In the genomic region with DNA sequence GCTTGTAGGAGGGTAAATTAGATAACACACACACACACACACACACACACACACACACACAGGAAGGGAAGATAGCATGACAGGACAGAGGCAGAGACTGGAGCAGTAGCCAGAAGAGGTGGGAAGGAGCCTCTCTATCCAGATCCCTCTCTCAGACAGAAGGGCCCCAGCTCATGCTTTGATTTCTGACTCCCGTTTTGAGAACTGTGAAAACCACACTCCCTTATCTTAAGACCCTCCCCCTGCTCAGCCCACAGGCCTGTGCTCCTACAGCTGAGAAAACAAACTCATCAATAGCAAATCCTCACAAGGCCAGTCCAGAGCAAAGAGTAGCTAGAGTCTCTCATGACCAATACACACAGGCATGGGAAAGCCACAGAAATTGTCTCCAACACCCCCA, we compare ENCODE assay signal across 18 mouse cellular contexts. TPM values are rescaled to one million over a fixed set of nuclear protein-coding genes. Genes with fewer than 3 reads are reported as not detected.
DNase-seq lines count a peak whose midpoint lies in the region; ATAC-seq and TF ChIP-seq lines count a peak whose summit lies in the region.
"Had no signal": no experiment of that assay in that cellular context is flagged by ENCODE, and none has a peak within 500 bp of the region (broad histone marks: within the 10 kb centered on the region; RNA-seq: fewer than 3 reads in every experiment).

No protein-coding gene starts in this region.

- no peak overlapping the region for H3K4me2 ChIP-seq in heart, embryonic 15.5 days
- H3K4me2 ChIP-seq in kidney, postnatal 0 days (ENCODE audit: low read length) = no peak overlapping the region
- no peak overlapping the region for H3K4me2 ChIP-seq in embryonic facial prominence, embryonic 11.5 days (ENCODE audit: low read depth, low read length)
- no peak overlapping the region for H3K4me2 ChIP-seq in stomach, embryonic 15.5 days
- H3K4me2 ChIP-seq: neural tube, embryonic 12.5 days had no signal

- H3K9me3 ChIP-seq in heart, embryonic 15.5 days (replicated peaks) = no peaks in the 10 kb centered on the region
- no peaks in the 10 kb centered on the region for H3K9me3 ChIP-seq in kidney, postnatal 0 days (replicated peaks; ENCODE audit: low read length)
- no peaks in the 10 kb centered on the region for H3K9me3 ChIP-seq in embryonic facial prominence, embryonic 11.5 days (replicated peaks; ENCODE audit: control insufficient read depth, low read length)
- H3K9me3 ChIP-seq in stomach, embryonic 15.5 days = no peaks in the 10 kb centered on the region
- H3K9me3 ChIP-seq: neural tube, embryonic 12.5 days had no signal

- H3K36me3 ChIP-seq in heart, embryonic 15.5 days = no peaks in the 10 kb centered on the region
- no peaks in the 10 kb centered on the region for H3K36me3 ChIP-seq in kidney, postnatal 0 days (ENCODE audit: insufficient read depth, low read length)
- H3K36me3 ChIP-seq in embryonic facial prominence, embryonic 11.5 days (replicated peaks; ENCODE audit: control insufficient read depth, insufficient read depth, low read depth, low read length) = no peaks in the 10 kb centered on the region
- no peaks in the 10 kb centered on the region for H3K36me3 ChIP-seq in stomach, embryonic 15.5 days
- H3K36me3 ChIP-seq: neural tube, embryonic 12.5 days had no signal

- H3K27ac ChIP-seq in heart, embryonic 15.5 days = 0 out of 2 replicates have a peak overlapping the region, but pooled peaks have one; percentile 4
- H3K27ac ChIP-seq in kidney, postnatal 0 days = no peak overlapping the region
- no peak overlapping the region for H3K27ac ChIP-seq in embryonic facial prominence, embryonic 11.5 days (replicated peaks; ENCODE audit: low read depth, low read length)
- peak overlapping the region; percentile 33; the same call in 1 of the 2 replicates for H3K27ac ChIP-seq in stomach, embryonic 15.5 days
- H3K27ac ChIP-seq: left cerebral cortex, adult 2 months; liver, embryonic 14.5 days; neural tube, embryonic 12.5 days had no signal

- WGBS in heart, embryonic 15.5 days = 4% methylated on average over 1 of the region's 1 CpGs
- 17% methylated on average over 1 of the region's 1 CpGs for WGBS in kidney, postnatal 0 days
- 7% methylated on average over 1 of the region's 1 CpGs for WGBS in embryonic facial prominence, embryonic 11.5 days
- WGBS in stomach, embryonic 15.5 days = 0% methylated on average over 1 of the region's 1 CpGs

- no peaks in the 10 kb centered on the region for H3K27me3 ChIP-seq in heart, embryonic 15.5 days
- no peaks in the 10 kb centered on the region for H3K27me3 ChIP-seq in kidney, postnatal 0 days (ENCODE audit: insufficient read depth, low read length)
- H3K27me3 ChIP-seq in embryonic facial prominence, embryonic 11.5 days (ENCODE audit: control insufficient read depth, insufficient read depth, low read length) = no peaks in the 10 kb centered on the region
- no peaks in the 10 kb centered on the region for H3K27me3 ChIP-seq in stomach, embryonic 15.5 days (replicated peaks)
- H3K27me3 ChIP-seq: neural tube, embryonic 12.5 days had no signal

- H3K4me1 ChIP-seq in heart, embryonic 15.5 days (replicated peaks) = peaks cover 41% of the 10 kb centered on the region
- 0 out of 2 replicates have a peak, but pooled peaks cover 2% of the 10 kb centered on the region for H3K4me1 ChIP-seq in kidney, postnatal 0 days (replicated peaks; ENCODE audit: insufficient read depth, low read length)
- peaks cover 4% of the 10 kb centered on the region for H3K4me1 ChIP-seq in embryonic facial prominence, embryonic 11.5 days (ENCODE audit: control insufficient read depth, insufficient read depth, low read length)
- peaks cover 11% of the 10 kb centered on the region for H3K4me1 ChIP-seq in stomach, embryonic 15.5 days

- no peak for TF ChIP-seq CTCF in kidney, postnatal 0 days (IDR thresholded peaks at IDR 0.05; ENCODE audit: low read depth)

- no peak overlapping the region for H3K9ac ChIP-seq in heart, embryonic 15.5 days
- no peak overlapping the region for H3K9ac ChIP-seq in kidney, postnatal 0 days (ENCODE audit: low read depth, low read length)
- H3K9ac ChIP-seq in embryonic facial prominence, embryonic 11.5 days (replicated peaks; ENCODE audit: low read length) = no peak overlapping the region
- no peak overlapping the region for H3K9ac ChIP-seq in stomach, embryonic 15.5 days
- H3K9ac ChIP-seq: liver, embryonic 14.5 days; neural tube, embryonic 12.5 days had no signal

- DNase-seq in heart, postnatal 10 days = no peak
- DNase-seq in kidney, postnatal 0 days (ENCODE audit: low spot score) = peak; percentile 44
- DNase-seq in kidney, adult 8-10 months = no peak
- DNase-seq in embryonic facial prominence, embryonic 11.5 days (ENCODE audit: low spot score) = peak; percentile 36
- no peak for DNase-seq in left cerebral cortex, adult 18-20 months (ENCODE audit: low spot score in 2 of 2)
- DNase-seq: adrenal gland, postnatal 36 days; cerebellum, adult 9-10 months; gastrocnemius, adult 2 months; kidney, postnatal 10 days; spleen, adult 18-20 months; thymus, postnatal 25 days had no signal

- no peak overlapping the region for H3K4me3 ChIP-seq in heart, embryonic 15.5 days
- H3K4me3 ChIP-seq in kidney, postnatal 0 days (replicated peaks; ENCODE audit: low read depth, low read length) = no peak overlapping the region
- H3K4me3 ChIP-seq in embryonic facial prominence, embryonic 11.5 days (ENCODE audit: low read depth, low read length) = no peak overlapping the region
- no peak overlapping the region for H3K4me3 ChIP-seq in stomach, embryonic 15.5 days (replicated peaks)
- H3K4me3 ChIP-seq: gastrocnemius, adult 2 months; left cerebral cortex, adult 2 months; neural tube, embryonic 12.5 days had no signal

- ATAC-seq in heart, embryonic 15.5 days (replicated peaks; ENCODE audit: insufficient number of reproducible peaks, insufficient read depth, low FRiP score, low read depth) = peak; percentile 47; the same call in 1 of the 2 replicates
- ATAC-seq in kidney, postnatal 0 days (replicated peaks; ENCODE audit: low FRiP score, low read depth) = 0 out of 2 replicates have a peak, but pooled peaks have one; percentile 7
- no peak for ATAC-seq in embryonic facial prominence, embryonic 11.5 days (replicated peaks; ENCODE audit: insufficient number of reproducible peaks, low FRiP score, low TSS enrichment, low read depth)
- peak; percentile 37; the same call in 1 of the 2 replicates for ATAC-seq in stomach, embryonic 15.5 days (ENCODE audit: insufficient read depth, low FRiP score, low read depth)
- ATAC-seq: forebrain, embryonic 16.5 days; midbrain, embryonic 16.5 days had no signal

- intact Hi-C loops in heart, postnatal 10 days (cut with DNase I) = no loop called here

RNA-seq across cellular contexts. Expression of gene Prr5, which starts 26.2 kb away (rescaled TPM):
- 11.8 and 18.0 TPM in 2 replicates for polyA plus RNA-seq in heart, embryonic 15.5 days (2015; fragmentation: Nextera tagmentation; extraction: Ambion mirVana)
- 10 to 100 TPM in 1 of 2 experiments, 1 to 10 TPM in 1; 7.0 to 11.9 TPM for total RNA-seq in heart, postnatal 10 days (2021)
- 35.0 and 35.6 TPM in 2 replicates for polyA plus RNA-seq in kidney, postnatal 0 days (2015; fragmentation: Nextera tagmentation; extraction: Ambion mirVana)
- polyA plus RNA-seq in embryonic facial prominence, embryonic 11.5 days (2014; fragmentation: Nextera tagmentation; extraction: Ambion mirVana) = 11.4 and 11.8 TPM in 2 replicates
- 40.1 and 42.1 TPM in 2 replicates for polyA plus RNA-seq in stomach, embryonic 15.5 days (2015; fragmentation: Nextera tagmentation; extraction: Ambion mirVana)
- 10 to 100 TPM in 1 of 2 experiments, 1 to 10 TPM in 1; 9.2 to 10.8 TPM for total RNA-seq in left cerebral cortex, adult 18-20 months (2021)

Comparison
In these comparisons a context has a peak if more than half of its experiments do, and no peak if none do; other contexts are left out.
1. DNase-seq: peak in kidney, postnatal 0 days (single experiment) and embryonic facial prominence, embryonic 11.5 days (single experiment); none in heart, postnatal 10 days (0 of 2), kidney, adult 8-10 months (0 of 2) and left cerebral cortex, adult 18-20 months (0 of 2).
2. H3K27ac ChIP-seq: peak in heart, embryonic 15.5 days (single experiment) and stomach, embryonic 15.5 days (single experiment); none in kidney, postnatal 0 days (single experiment) and embryonic facial prominence, embryonic 11.5 days (single experiment).